Mouse (Mus musculus): ENCODE data around the gene Camkmt.
A peak's percentile ranks its signal among the peaks of the same experiment; 100 is the strongest.

The Camkmt gene

DNA sequence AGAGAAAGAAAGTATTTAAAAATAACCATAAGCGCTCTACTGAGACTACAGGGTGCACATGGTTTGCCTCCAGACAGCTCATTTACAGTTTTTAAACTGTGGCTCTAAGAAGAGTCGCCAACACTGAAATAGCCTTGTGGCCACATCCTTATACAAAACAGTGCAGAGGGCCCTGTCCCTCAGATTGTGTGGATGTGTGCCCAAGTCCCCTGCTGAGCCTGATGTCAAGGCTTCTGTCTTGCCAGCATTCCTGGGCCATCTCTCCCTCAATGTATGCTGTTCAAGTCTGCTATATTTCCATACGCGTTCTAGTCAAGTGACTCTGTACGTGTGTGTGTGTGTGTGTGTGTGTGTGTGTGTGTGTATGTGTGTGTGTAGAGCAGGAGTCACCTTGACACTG lies 201.2 kb downstream of the Camkmt start:
- DNase-seq (ENCODE audit: low spot score in 2 of 2) = no peak

DNA sequence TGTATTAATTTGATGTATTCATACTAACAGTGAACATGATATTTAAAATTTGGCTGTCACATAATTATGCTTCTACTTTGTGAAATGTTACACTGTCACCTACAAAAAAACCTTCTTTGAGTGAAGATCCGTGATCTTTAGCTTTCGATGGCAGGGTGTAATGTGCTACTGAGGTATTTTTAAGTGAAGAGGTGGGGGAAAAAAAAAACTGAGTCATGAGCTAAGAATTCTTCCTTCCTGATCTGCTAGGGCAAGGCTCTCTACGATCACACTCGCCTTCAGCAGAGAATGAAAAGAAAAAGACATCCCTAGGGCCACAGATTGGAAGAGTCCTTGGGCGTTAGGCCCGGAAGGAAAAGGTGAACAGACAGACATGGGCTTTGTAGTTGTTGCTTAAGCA lies 201.9 kb downstream of the Camkmt start:
- no peak for DNase-seq (ENCODE audit: low spot score in 2 of 2)

DNA sequence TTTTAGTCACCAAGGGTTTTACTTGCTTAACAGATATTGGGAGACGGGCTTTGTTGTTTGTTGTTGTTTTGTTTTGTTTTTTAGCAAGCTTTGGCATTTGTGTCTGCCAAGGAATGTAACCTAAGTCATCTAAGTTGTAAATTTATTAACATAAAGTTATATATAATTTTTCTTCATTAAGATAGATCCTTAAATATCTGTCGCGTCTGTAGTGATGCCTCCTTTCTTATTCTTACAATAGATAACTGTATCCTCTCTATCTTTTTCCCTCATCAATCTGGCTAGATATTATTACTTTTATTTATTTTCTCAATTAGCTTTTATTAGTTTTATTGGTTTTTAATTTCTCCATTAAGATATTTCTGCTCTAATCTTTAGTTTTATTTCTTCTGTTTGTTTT lies 213.3 kb downstream of the Camkmt start:
- no peak for DNase-seq (ENCODE audit: low spot score in 2 of 2)

DNA sequence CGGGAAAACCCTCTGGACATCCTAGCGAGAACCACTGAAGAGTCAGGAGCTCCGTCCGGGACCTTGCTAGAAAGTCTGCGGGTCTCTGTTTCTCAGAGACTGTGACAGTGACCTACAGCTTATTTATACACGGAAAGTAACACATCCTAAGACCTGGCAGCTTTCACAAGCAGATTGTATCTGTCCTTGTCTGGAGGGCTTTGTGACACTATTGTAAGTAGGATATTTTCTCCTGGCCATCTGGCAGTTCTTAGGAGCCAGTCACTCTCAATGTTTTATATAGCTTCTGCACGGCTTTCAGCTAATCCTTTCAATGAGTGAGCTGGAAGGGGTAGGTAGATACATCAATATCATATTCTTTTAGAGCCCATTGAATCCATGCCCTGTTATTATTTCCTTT lies 218.2 kb downstream of the Camkmt start:
- DNase-seq (ENCODE audit: low spot score in 2 of 2) = no peak

DNA sequence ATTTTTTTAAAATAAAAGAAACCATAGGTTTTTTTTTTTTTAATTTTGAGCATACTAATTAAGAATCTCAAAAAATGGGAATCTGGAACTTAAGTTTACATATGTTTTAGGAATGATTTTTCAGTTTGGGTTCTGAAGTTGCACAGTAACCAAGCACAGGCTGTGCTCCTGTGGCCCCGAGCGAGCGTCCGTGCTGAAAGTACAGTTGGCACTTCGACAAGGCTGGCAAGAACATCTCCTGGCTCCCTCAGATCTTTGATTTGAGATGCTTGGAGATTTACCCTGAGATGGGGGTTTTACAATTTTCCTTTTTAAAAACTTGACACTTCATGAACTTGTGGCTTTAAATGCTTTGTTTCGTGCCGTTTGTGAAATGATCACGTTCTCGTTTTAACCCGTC lies 218.7 kb downstream of the Camkmt start:
- DNase-seq (ENCODE audit: low spot score in 2 of 2) = no peak

DNA sequence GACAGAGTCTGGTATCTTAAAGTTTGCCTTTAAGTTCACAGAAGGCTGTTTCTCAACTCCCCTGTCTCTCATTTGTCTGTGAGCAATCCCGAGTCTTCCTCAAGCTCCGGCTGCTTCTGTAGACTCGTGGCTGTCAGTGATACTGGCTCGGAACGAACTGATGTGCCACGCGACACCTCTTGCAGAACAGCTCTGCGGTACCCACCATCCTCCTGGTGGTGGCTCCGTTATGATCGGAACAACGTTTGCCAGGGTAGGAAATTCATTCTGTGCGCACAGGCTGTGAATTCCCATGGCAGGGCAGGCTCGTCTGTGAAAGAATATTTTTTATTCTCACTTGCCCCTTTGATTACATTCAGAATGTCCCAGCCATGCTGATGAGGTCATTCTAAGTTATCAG lies 221.0 kb downstream of the Camkmt start:
- peak; percentile 28 to 30 for DNase-seq (ENCODE audit: low spot score in 2 of 2)

DNA sequence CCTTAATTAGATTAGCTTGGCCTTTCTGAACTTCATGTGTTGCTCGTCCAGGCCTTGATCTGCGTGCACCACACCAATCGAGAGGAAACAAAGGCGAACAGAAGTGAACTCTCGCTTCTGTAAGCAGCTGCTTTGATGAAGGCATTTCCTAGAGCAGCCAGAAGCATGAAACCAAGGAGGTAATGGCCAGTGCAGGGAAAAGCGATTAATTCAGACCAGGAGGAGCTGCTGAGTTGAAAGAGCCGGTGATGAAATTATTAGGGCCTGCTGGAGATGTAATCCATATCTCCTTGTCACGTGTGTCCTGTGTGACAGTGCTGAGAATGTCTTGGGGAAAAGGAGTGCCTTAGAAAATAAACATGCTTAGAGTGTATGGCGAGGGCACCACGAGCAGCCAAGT lies 228.0 kb downstream of the Camkmt start:
- DNase-seq (ENCODE audit: low spot score in 2 of 2) = no peak

DNA sequence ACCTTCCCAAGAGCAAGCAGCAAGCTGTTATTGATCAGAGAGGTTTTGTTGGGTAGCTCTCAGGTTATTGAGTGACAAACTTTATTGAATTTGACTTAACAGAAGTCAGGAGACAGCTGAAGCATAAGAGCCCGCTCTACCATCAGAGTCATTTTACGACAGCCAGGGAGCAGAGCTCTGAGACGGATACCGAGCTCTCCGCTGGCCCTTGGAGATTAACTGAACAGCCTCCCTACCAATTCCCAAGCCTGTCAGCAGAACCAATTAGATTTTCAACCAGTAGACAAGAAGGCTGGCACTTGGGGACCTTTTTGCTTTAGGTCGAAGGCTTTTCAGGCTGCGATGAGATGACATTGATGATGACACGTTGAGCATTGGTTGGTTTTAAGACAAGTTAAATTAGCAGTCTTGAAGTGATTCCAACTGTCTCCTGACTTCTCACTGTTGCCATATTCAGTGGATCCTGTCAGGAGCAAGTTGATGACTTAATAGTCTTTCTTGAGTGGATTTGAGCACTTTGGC lies 229.5 kb downstream of the Camkmt start:
- DNase-seq (ENCODE audit: low spot score in 2 of 2) = no peak

DNA sequence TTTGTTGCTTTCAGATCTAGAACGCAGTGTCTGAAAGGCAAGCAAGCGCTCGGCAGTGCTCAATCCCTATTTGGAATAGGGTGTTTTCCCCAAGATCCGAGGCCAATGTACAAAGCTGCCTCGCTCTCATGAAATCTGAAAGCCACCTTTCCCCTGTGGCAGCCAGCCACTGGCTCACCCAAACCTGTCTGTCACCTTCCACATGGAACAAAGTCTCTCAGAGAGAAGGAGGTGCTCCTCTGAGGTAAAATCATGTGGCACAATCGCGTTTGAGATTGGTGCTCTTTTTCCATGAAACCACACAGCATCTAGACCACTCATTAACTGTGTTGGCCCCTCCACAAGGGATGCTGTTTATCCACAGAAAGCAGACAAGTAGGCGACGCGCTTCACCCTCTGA lies 238.5 kb downstream of the Camkmt start:
- no peak for DNase-seq (ENCODE audit: low spot score in 2 of 2)

DNA sequence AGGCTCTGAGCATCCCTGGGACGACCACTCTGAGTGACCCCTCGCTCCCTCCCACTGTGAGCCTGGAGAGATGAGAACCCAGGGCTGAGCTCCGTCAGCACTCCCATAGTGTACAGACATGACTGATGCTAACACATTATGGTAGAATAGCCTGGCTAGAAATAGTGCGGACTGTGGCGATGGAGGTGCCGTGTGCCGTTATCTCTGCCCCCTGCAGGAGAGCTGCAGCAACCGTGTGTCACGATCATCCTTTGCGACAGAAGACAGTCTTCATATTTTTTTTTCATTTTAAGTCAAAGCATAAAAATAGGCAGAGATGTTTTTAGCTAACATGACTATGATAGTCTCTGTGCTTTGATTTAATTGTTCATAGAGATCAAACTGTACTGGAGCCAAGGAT lies 245.1 kb downstream of the Camkmt start:
- no peak for DNase-seq (ENCODE audit: low spot score in 2 of 2)

DNA sequence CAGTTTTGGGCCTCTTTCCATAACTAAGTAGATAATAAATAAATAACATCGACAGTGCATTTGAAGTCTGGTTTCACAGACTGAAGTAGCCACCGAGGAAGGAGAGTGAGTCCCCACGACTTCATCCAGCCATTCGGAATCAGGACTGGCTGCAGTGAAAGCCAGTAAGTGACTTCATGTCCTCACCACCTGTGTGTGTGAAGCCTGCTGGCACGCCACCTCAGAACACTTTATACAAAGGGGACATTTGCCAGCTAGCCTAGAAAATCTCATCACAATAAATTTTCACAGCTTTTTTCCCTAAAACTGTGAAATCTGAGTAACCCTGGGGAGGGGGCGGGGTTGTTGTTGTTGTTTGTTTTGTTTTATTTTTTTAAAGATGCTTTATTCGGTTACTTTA lies 247.3 kb downstream of the Camkmt start:
- DNase-seq (ENCODE audit: low spot score in 2 of 2) = no peak

DNA sequence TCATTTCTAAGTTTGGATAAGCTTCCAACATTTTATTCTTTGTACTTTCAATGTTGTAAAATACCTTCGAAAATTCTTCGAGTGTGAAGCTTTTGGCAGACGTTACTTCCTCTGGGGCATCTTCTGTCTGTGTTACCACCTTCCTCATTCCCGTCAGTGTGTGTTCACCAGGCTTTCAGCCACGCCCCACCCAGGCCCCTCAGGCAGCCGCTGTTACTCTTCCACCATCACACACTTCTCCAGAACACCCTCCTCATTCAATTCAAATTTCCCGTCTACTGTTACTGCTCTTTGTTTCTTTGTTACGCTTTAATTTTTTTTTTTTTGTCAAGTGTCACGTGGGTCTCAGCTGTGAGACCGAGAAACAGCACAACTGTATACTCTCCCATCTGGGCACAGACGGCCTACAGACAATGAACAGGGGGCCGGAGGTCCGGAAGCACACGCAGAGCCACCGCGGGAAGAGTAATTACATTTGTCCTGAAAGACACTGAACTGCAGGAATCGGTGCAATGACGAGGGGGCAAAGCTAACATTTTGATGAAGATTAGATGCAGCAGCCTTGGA lies 250.9 kb downstream of the Camkmt start:
- DNase-seq (ENCODE audit: low spot score in 2 of 2) = no peak

DNA sequence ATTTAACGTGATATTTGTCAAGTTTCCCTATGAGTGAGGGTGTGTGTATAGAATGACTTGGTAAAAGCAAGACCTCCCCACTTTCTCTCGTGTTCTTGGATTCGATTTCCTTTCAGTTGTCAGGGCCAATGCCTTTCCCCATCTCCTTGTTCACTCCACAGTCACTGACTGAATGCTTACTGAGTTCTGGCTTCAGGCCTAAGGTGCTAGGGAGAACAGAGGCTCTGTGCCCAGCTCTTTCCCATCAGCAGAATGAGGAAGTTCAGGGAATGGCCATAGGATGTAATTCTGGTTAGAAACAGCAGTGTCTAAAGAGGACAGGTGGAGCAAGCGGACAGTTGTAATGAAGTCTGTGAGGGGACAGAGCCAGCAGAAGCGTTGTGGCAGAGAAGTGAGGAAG lies 252.1 kb downstream of the Camkmt start:
- DNase-seq (ENCODE audit: low spot score in 2 of 2) = no peak

DNA sequence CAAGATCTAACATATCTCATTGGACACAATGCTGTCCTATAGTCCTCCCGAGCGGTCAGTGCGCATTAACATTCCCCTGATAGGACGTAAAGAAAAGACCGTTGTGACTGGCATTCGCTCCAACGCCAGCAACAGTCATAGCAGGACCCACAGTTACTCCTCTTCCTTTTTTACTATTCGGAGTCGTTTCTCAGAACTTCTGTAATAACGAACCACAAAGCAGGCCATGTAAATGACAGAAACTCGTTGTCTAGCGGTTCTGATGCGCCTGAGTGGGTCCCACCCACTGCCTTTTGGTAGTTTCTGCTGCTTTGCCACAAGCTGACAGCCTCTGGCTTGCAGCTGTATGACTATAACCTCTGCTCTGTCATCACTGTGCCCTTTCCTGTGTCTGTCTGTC lies 253.1 kb downstream of the Camkmt start:
- no peak for DNase-seq (ENCODE audit: low spot score in 2 of 2)

DNA sequence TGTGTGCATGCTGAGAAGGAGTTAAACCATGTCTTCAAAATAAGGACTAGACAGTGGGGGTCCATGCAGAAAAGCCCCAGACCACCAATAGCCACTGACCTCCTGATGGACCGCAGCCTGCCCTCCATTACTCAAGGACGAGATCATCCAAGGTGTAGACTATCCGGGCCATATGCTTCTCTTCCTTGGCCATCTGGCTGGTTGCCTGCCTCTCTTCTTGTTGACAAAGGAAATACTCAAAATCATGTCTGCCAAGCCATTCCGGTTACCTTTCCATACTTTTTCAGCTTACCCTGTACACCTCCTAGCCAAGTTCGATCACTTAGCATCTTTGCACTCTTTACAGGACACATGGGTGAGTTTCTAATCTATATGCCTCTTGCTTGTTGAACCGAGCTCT lies 256.3 kb downstream of the Camkmt start:
- DNase-seq (ENCODE audit: low spot score in 2 of 2) = no peak

DNA sequence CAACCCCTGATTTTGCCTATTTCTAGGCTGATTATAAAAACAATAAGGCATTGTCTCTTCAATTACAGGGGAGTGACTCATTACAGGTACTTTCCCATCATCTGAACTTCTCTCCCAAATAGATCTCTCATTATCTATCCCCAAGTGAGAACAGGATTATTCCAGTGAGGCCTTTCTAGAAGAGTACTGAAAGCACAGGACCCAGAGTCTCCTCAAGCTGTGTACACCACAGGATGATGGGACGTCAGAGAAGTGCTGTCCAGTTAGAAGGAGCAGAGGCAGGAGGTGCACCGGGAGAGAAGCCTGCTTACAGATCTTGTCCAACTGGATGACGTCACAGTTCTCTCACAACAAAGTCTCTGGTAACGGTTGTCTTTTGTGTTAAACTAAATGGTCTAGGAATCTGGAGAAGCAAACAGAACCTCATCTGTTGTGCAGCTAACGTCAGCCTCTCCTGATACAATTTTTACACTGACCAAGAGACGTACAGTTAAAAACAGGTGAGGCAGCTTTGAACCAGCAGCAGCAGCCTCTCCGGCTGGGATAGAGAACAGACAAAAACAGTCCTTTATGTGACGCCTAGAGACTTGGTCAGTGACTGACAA lies 259.1 kb downstream of the Camkmt start:
- DNase-seq (ENCODE audit: low spot score in 2 of 2) = no peak

DNA sequence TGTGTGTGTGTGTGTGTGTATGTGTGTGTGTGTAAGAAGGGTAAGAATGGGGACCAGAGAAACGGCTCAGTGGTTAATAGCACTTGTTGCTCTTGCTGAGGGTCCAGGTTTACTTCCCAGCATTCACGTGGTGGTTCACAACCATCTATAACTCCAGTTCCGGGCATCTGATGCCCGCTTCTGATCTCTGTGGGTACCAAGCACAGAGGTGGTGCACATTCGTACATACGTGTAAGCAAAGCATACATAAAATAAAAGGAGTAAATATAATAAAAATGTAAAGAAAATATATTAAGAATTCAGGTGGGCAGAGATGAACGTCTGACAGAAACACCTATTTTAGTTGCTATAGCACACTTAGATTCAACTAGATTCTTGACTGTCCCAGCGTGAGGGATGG lies 260.9 kb downstream of the Camkmt start:
- no peak for DNase-seq (ENCODE audit: low spot score in 2 of 2)

DNA sequence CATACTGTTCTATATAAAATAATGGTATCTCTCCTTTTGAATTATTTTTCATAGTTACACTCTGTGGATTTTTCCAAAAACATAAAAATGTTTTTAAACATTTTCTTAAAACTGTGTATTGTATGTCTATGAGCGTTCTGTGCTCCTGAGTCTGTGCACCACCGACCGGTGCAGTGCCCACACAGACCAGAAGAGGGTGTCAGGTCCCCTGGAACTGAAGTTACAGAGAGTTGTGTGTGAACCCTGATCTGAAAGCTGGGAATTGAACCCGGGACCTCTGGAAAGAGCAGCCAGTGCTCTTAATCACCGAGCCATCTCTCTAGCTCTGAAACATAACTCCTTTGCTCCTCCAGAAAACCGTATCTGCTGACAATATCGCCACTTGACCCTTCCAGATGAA lies 262.4 kb downstream of the Camkmt start:
- no peak for DNase-seq (ENCODE audit: low spot score in 2 of 2)

DNA sequence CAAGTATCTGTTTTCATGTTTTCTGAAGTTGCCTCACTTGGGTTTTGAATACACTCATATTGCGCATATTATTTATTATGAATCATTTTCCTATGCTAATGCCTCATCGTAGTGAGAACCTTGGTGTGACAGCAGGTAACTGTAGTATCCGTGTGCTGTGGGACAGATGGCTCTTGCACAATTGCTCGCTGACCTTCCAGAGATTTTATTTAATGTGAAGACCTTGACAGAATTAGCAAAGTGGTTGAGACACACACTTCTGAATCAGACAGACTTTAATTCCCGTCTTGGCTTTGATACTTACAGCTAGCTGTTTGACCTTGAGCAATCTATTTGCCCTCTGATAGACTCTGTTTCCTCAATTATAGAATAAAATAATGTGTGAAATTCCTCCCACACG lies 262.8 kb downstream of the Camkmt start:
- no peak for DNase-seq (ENCODE audit: low spot score in 2 of 2)

DNA sequence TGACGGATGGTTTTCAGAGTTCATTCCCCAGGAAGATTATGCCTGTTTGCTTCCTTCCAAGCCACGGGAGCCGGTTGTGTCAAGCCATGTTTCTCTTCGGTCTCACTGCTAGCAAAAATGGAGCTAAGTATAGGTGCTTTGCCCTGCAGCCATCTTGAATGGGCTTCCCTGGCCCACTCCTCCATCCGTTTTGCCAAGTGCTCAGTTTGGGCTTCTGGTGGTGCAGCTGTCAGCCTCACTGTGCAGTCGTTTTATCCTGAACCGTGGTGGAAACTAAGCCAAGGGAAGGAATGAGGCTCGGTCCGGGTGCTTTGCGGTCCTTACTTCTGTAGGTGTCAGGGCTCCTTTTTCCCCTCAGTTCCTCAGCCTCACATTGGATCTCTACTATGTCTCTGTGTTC lies 263.3 kb downstream of the Camkmt start:
- no peak for DNase-seq (ENCODE audit: low spot score in 2 of 2)

DNA sequence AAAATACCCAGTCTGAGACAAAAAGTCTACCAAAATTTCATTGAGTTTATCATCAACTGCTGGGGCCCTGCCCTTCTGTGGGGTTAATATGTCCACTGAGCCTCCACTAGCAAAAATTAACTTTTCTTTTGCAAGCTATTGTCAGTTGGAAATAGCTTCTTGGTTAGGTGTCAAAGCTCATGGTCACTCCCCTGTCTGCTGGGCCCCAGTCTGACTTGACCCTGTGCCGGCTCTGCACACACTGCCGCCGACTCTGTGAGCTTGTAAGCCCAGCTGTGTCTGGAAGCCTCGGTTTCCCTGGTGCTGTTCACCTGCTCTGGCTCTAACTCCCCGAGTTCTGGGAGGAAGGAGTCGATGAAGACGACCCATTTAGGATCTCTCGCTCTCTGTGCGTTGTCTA lies 265.0 kb downstream of the Camkmt start:
- DNase-seq (ENCODE audit: low spot score in 2 of 2) = no peak

DNA sequence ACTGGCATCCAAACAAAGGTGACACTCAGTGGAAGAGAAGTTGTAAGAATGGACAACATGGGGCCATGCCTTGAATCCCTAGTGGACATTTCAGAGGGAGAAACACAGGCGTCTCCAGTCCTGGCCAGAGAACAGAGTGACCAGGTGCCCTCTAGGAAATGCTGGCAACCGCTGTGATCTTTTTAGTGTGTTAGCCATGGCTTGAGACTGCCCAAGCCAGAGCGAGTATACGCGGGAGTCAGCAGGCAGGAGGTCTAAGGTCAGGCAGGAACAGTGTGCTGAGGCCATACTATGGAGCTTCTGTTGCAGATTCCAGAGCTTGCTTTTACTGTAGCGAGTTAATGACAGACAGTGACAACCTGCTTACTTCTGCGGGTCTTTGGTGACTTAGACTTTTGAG lies 270.7 kb downstream of the Camkmt start:
- no peak for DNase-seq (ENCODE audit: low spot score in 2 of 2)

DNA sequence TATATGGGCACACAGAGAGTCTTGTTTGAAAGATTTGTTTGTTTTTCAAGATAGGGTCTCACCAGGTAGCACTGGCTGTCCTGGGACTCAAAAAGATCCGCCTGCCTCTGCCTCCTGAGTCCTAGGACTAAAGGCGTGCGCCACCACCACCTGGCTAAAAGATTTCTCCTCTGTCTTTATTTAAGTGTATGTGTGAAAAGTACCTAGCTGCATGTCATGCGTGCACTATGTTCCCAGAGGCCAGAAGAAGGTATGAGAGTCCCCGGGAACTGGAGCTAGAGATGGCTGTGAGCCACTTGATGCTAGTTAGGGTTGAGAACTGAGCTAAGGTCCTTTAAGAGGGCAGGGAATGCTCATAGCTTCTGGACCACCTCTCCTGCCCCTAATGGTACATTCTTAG lies 277.0 kb downstream of the Camkmt start:
- DNase-seq (ENCODE audit: low spot score in 2 of 2) = no peak

DNA sequence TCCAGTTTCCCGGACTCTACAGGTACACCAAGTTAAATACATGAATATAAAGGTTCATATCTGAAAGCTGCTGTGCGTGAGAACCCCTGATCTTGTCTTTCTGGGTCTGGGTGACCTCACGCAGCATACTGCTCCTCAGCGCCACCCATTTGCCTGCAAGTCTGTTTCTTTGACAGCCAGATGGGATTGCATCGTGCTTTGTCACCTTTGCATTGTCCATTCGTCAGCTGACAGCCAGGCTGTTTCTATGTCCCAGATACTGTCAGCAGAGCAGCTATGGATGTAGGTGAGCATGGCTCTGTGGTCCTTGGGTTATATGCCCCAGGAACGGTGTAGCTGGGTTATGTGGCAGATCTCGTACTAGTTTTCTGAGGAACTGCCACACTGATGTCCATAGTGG lies 278.4 kb downstream of the Camkmt start:
- no peak for DNase-seq (ENCODE audit: low spot score in 2 of 2)

All from frontal cortex, postnatal 14 days (tissue).